Mouse (Mus musculus): ENCODE measurements around the gene Vkorc1l1. TPM values are rescaled to one million over a fixed set of nuclear protein-coding genes. Genes with fewer than 3 reads are reported as not detected.

Gene Vkorc1l1
- polyA plus RNA-seq, 1 experiment from 2014 or later: 25.8 TPM

Other genes with a start within 250 kb of the Vkorc1l1 start
- gene Sept14, start 233.5 kb upstream of the Vkorc1l1 start, polyA plus RNA-seq (2016; fragmentation: Nextera tagmentation; extraction: Ambion mirVana): not detected in 2 replicates
- gene Mrps17, start 226.5 kb upstream of the Vkorc1l1 start, polyA plus RNA-seq (2016; fragmentation: Nextera tagmentation; extraction: Ambion mirVana): 162 and 176 TPM in 2 replicates
- gene Nipsnap2, start 216.9 kb upstream of the Vkorc1l1 start, polyA plus RNA-seq (2016; fragmentation: Nextera tagmentation; extraction: Ambion mirVana): 140 and 220 TPM in 2 replicates
- gene Psph, start 154.5 kb upstream of the Vkorc1l1 start, polyA plus RNA-seq (2016; fragmentation: Nextera tagmentation; extraction: Ambion mirVana): 36.3 and 55.4 TPM in 2 replicates
- 38.9 and 47.7 TPM in 2 replicates for gene Sumf2, start 95.0 kb upstream of the Vkorc1l1 start, polyA plus RNA-seq (2016; fragmentation: Nextera tagmentation; extraction: Ambion mirVana)
- 962 and 1,044 TPM in 2 replicates for gene Chchd2, start 54.5 kb upstream of the Vkorc1l1 start, polyA plus RNA-seq (2016; fragmentation: Nextera tagmentation; extraction: Ambion mirVana)
- gene Zbed5, start 46.2 kb upstream of the Vkorc1l1 start, polyA plus RNA-seq (2016; fragmentation: Nextera tagmentation; extraction: Ambion mirVana): 4.2 and 5.4 TPM in 2 replicates
- gene Phkg1, start 43.4 kb upstream of the Vkorc1l1 start, polyA plus RNA-seq (2016; fragmentation: Nextera tagmentation; extraction: Ambion mirVana): 0.48 and 0.53 TPM in 2 replicates
- gene Nupr1l, start 33.4 kb upstream of the Vkorc1l1 start, polyA plus RNA-seq (2016; fragmentation: Nextera tagmentation; extraction: Ambion mirVana): 1.8 and 2.4 TPM in 2 replicates
- gene Gusb, start 61.1 kb downstream of the Vkorc1l1 start, polyA plus RNA-seq (2016; fragmentation: Nextera tagmentation; extraction: Ambion mirVana): 47.3 and 56.8 TPM in 2 replicates
- gene Asl, start 87.3 kb downstream of the Vkorc1l1 start, polyA plus RNA-seq (2016; fragmentation: Nextera tagmentation; extraction: Ambion mirVana): 25.1 and 35.9 TPM in 2 replicates
- 33.1 and 39.9 TPM in 2 replicates for gene Crcp, start 87.3 kb downstream of the Vkorc1l1 start, polyA plus RNA-seq (2016; fragmentation: Nextera tagmentation; extraction: Ambion mirVana)
- 27.2 and 44.6 TPM in 2 replicates for gene Tpst1, start 131.4 kb downstream of the Vkorc1l1 start, polyA plus RNA-seq (2016; fragmentation: Nextera tagmentation; extraction: Ambion mirVana)
- 4.4 and 4.8 TPM in 2 replicates for gene Kctd7, start 202.9 kb downstream of the Vkorc1l1 start, polyA plus RNA-seq (2016; fragmentation: Nextera tagmentation; extraction: Ambion mirVana)
- 21.2 and 25.5 TPM in 2 replicates for gene Rabgef1, start 229.8 kb downstream of the Vkorc1l1 start, polyA plus RNA-seq (2016; fragmentation: Nextera tagmentation; extraction: Ambion mirVana)

Data from heart, embryonic 10.5 days (tissue).